Mouse (Mus musculus) lung, postnatal 14 days (tissue): ENCODE measurements at regions not wholly inside any gene's neighbourhood (a gene's known extent, or its start where the extent isn't known, plus 50 kb on each side); places are given as distances from the start of the nearest gene placed in this dataset.

Source experiments
- DNase-seq: peaks from one replicate; pipeline ENCODE4 v3.0.0; 2021

- no peak for DNase-seq
Observed at GRCm38 (mm10) chr10:111558675-111559340, 52.7 kb downstream of the Phlda1 start.

DNA sequence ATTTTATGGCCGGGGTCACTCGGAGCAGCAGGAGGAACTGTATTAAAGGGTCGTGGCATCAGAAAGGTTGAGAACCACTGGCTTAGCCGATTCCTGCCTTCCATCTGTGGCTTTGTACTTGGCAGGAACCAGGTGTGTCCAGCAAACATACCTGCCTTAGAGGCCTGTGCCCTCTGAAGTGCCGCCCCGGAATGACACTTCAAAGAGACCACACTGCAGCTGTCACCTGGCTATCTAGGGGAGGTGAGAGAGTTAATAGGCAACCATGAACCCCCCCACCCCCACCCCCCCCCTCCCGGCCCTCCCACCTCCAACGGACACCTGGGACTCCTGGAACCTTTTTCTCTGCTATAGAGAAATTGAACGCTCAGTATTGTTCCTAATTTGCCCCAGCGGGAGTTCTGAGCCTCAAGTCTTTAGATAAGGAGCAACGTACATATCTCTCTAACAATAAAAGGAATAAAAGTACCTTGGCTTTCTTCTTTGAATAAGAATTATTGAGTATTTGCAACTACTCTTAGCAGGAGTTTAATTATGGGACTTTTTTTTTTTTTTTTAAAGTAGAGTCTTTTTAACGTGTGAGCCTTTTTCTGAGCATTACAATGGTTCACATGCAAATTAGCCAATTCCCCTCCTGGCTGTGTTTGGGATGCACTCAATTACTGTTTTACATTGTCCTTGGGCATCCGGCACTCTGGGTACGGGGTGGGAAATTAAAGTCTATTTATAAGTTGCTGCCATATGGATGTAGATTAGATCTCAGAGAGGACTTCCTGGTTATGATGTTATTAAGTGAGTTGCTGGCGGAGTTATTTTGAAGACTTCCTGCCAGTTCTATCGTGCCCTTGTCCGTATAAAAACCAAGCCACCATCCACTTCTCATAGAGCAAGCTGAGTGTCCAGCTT lies 53.5 kb downstream of the Phlda1 start:
- no peak for DNase-seq

GRCm38 (mm10) chr10:111562628-111563027 lies 56.5 kb downstream of the Phlda1 start:
- no peak for DNase-seq

DNA sequence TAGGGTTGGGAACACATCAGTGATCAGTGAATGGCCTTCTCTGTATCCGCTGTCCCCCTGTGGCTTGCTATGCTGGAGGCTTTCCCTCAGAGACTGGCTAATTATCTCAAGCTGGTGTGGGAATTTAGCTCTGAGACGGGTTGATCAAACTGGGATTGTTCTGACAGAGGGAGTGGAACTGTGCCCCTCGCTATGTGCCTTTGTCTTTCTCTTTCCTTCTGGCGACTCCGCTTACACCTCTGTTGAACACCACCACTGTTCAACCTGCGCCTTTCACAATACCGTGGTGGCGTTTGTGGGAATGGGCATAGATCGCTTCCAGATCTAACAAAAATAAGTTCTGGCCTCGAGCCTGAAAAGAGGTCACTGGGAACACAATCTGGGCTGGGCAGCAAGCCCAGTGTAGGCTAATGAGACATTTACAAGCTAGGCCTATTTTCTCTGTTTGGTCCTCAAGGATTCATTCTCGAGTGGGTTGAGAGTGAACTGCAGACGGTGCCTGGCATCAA lies 60.8 kb downstream of the Phlda1 start:
- DNase-seq: peak; percentile 46

- no peak for DNase-seq
Observed at GRCm38 (mm10) chr10:111570501-111571258, 64.6 kb downstream of the Phlda1 start.

- DNase-seq: no peak
Observed at GRCm38 (mm10) chr10:111574231-111574630, 68.1 kb downstream of the Phlda1 start.

DNA sequence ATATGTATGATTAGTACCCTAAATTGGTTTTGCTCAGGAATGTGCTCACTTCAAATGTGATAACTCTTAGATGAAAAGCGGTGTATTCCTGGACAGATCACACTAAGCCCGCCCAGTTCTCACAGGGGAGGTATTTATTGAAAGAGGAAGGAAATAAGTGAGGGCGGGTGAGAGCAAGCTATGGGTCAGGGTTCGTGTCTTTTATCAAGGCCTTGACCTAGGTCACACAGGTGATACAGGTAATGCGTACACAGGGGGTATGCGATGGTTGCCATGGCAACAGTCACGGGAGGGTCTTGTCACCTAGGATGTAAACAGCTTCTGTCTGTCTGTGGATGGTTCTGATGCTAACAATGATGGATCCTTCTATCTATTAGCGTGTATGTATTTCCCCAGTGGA lies 68.7 kb downstream of the Phlda1 start:
- no peak for DNase-seq

DNA sequence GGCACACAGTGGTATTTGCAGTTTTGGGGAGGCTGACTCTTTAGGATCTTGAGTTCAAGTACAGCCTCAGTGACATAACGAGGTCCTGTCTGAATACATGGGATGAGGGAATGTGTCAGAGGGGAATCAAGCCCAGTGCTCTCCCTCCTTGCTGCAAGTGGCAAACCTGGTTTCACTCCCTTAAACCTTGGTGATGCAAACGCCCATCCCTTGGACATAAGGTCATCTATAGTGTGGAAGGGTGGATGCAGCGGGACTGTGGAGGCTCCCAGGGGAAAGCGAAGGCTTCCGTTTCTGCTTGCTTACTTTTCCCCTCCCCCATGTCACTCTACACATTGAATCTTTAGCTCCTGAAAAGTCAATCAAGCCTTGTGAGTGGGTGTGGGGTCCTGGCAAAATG lies 69.2 kb downstream of the Phlda1 start:
- no peak for DNase-seq

DNA sequence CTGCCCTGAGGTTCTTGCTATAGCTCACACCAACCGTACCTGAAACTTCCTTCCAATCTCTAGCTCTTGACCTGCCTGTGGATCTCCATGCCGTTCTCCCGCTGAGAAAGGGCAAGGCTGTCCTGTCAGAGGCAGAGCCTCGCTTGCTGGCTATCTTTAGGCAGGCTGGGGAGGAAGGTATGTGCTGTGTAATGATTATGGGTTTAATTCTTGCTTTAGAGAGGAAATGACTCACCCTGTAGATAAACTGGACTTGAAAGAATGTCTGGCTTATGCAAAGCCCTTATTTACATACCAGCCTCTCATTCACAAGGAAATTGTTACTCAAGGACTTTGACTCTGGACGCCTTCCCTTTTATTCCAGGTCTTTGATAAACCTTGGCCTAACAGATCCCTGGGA lies 69.8 kb downstream of the Phlda1 start:
- no peak for DNase-seq

DNA sequence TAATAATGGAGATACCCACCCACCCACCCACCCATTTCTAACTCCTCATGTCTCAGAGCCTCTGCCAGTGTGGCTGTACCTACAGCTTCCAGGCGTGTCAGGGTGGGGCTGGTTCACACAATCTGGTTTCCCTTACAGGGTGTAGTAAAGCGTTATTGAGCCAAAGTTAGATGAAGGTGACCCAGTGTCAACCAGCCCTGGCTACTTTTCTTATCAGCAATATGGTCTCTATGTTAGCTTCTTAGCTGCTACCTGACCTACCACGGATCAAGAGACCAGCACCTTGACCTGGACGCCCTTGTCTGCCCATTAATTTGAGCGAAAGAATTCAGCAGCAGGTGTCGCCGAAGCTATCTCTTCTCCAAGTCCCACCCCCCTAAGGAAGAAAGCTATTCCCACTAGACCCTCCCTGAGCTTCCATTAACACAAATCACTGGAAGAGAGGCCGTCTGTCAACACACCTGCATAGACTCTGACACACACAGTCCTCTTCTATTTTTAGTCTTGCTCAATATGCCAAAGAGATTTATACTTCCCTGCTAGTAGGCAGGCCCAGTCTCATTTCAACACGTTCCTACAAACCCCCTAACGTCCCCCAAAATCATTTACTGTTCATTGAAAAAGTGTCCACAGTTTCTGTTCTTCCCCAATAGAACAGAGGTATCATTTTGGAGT lies 70.4 kb downstream of the Phlda1 start:
- DNase-seq: no peak

DNA sequence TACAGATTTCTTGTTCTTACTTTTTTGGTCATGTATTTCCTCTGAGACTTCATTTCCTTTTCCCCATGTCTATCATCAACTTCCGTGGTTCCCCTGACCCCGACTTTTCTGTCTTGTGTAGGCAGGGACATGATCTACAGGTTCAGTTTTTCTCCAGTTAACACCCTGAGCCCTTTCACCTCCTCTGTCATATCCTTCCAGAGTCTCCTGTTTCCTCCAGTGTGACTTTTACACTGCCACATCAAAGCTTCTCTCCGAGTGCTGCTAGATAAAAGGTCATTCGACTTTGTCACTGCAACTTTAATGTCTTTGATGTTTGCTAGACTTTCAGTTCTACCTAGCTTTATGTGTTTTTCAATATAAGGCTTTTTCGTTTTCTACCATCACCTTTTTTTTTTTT lies 72.5 kb downstream of the Phlda1 start:
- no peak for DNase-seq

DNA sequence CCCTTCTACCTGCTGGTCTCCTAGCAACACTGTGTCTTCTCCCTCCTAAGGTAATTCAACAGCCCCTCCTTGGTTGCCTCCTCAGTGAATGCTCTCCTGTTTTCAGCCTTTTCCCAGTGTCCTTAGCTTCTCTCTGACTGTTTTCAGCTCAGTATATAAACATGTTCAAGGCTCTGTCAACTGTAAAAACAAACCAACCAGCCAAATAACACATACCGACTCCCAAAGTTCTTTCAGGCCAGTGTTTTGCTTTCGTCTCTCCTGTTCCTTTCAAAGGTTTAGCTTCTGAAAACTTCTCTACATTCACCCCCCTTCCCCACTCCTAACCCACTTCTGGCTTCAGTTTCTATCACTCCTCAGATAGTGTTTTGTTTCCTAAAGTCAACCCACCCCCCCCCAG lies 73.4 kb downstream of the Phlda1 start:
- DNase-seq: no peak

DNA sequence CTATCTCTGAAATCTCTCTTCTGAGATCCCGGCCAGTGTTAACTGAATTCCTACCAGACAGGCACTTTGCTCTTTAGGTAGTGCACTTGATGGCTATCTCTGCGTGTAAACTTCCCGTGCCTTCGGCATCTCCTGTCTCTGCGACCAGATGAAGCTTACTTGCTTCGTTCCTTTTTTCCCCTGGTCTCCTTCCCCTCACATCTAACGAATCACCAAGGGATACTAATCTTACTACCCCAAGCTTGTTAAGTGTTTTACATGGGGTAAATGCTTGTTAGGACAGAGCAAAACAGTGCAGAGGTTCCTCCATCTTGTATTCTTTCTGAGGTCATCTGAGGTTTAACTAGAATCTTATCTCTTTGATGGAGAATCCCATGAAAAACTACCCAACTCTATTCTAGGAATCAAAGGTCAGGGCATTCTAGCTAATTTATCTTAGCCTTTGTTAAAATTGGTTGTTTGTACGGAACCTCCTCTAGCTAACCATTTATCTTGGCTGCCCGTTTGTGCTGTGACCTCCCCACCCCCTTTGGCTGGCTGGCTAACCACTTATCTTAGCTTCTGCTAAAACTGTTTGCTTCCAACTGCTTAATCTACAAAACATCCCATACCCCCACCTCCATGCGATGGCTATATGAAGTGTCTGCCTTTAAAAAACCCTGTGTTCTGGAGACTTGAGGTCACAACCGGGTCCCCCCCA lies 74.5 kb downstream of the Phlda1 start:
- DNase-seq: no peak

- no peak for DNase-seq
Observed at GRCm38 (mm10) chr10:111581847-111582246, 75.8 kb downstream of the Phlda1 start.

- peak; percentile 52 for DNase-seq
Observed at GRCm38 (mm10) chr10:111582321-111583123, 76.4 kb downstream of the Phlda1 start.

- no peak for DNase-seq
Observed at GRCm38 (mm10) chr10:111583124-111583743, 77.1 kb downstream of the Phlda1 start.

GRCm38 (mm10) chr10:111583744-111584152 lies 77.7 kb downstream of the Phlda1 start:
- no peak for DNase-seq

DNA sequence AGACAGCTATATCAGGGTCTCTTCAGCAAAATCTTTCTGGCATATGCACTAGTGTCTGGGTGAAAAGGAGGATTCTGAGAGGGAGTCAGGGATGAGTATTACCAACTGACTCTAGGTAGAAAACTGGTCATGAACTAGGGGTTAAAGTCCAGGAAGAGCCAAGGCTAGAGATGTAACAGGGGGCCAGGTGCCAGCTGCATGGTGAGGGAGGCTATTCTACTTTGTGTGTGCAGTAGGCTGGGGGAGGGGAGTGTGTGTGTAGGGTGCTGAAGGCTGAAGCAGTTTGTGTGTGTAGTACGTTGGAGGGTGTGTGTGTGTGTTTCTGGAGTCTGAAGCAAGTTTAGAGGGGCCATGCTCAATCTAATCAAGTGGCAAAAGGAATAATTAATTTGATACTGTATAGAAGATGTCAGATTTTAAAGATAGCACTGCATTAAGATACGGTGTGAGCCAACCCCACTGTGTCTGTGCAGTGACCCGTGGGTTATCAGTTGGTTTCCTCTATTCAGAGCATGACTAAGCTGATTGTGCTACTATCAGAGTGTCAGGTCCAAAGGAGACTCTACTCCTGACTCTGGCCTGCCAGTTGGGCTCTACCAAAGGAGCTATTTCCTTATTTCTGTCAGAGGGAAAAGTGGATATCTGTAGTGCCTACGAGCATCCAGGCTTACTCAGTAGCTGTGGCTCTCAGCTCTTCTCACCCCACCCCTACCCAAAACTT lies 82.0 kb downstream of the Phlda1 start:
- no peak for DNase-seq

DNA sequence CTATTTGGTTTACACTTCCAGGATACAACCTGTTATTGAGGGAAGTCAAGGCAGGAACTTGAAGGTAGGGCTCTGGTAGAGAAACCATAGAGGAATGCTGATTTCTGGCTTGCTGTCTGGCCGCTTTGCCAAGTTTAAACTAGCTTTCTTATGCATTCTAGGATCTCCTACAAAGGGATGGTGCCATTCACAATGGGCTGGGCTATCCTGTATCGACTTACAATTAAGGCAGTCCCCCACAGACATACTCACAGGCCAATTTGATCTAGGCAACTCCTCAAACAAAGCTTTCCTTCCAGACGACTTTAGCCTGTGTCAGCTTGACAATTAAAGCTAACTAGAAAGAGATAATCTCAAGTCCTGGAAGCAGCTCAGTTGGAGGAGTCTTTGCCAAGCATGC lies 83.1 kb downstream of the Phlda1 start:
- no peak for DNase-seq
